Mouse (Mus musculus): Measurements from ENCODE around the gene Orc5.
"Not testable (repeated sequence)": the region's sequence is repeated elsewhere in the genome, so short reads cannot be mapped to it uniquely, and the experiment has no call there.

The Orc5 gene

GRCm38 (mm10) chr5:22532571-22532970 lies 17.7 kb downstream of the Orc5 start:
- no peak for DNase-seq

- DNase-seq = no peak
These were observed 27.6 kb downstream of the Orc5 start for GRCm38 (mm10) chr5:22522612-22523011.

- DNase-seq = no peak
These were observed 30.5 kb downstream of the Orc5 start for GRCm38 (mm10) chr5:22519708-22520107.

- not testable (repeated sequence) for DNase-seq
These were observed 34.5 kb downstream of the Orc5 start for GRCm38 (mm10) chr5:22515745-22516144.

GRCm38 (mm10) chr5:22514231-22514630 lies 36.0 kb downstream of the Orc5 start:
- DNase-seq = not testable (repeated sequence)

GRCm38 (mm10) chr5:22512579-22512978 lies 37.6 kb downstream of the Orc5 start:
- DNase-seq = not testable (repeated sequence)

- DNase-seq = peak; percentile 4
These were observed 38.4 kb downstream of the Orc5 start for GRCm38 (mm10) chr5:22511824-22512223.

GRCm38 (mm10) chr5:22508560-22508959 lies 41.7 kb downstream of the Orc5 start:
- no peak for DNase-seq

GRCm38 (mm10) chr5:22499437-22499836 lies 50.8 kb downstream of the Orc5 start:
- DNase-seq = no peak

GRCm38 (mm10) chr5:22491088-22491487 lies 59.1 kb downstream of the Orc5 start:
- no peak for DNase-seq

GRCm38 (mm10) chr5:22489091-22489490 lies 61.1 kb downstream of the Orc5 start:
- peak; percentile 16 for DNase-seq

- no peak for DNase-seq
These were observed 63.5 kb downstream of the Orc5 start for GRCm38 (mm10) chr5:22486601-22487206.

GRCm38 (mm10) chr5:22485764-22486163 lies 64.5 kb downstream of the Orc5 start:
- no peak for DNase-seq

- DNase-seq = no peak
These were observed 67.7 kb downstream of the Orc5 start for GRCm38 (mm10) chr5:22482567-22482966.

GRCm38 (mm10) chr5:22472445-22472844 lies 77.8 kb downstream of the Orc5 start:
- DNase-seq = not testable (repeated sequence)

GRCm38 (mm10) chr5:22471243-22471642 lies 79.0 kb downstream of the Orc5 start:
- no peak for DNase-seq

- DNase-seq = no peak
These were observed 97.2 kb downstream of the Orc5 start for GRCm38 (mm10) chr5:22452871-22453661.

GRCm38 (mm10) chr5:22452452-22452851 lies 97.8 kb downstream of the Orc5 start:
- DNase-seq = no peak

- no peak for DNase-seq
These were observed 98.5 kb downstream of the Orc5 start for GRCm38 (mm10) chr5:22451764-22452163.

GRCm38 (mm10) chr5:22449492-22449891 lies 100.7 kb downstream of the Orc5 start:
- DNase-seq = no peak

Data from kidney, adult 9 months (tissue).